Mouse (Mus musculus) left cerebral cortex, adult 2 months (tissue): ENCODE data around the gene Onecut3. TPM values are rescaled to one million over a fixed set of nuclear protein-coding genes. Genes with fewer than 3 reads are reported as not detected.
A peak's percentile ranks its signal among the peaks of the same experiment; 100 is the strongest.

Experiments used
- DNase-seq, 2 experiments: peaks; one replicate each; pipeline ENCODE4 v3.0.0; 2021 to 2022; ENCODE audit warnings: low spot score in 2 of 2, mixed read lengths in 1 of 2; ENCODE audit errors: extremely low spot score in 1 of 2
- H3K27ac ChIP-seq: fragments of 200-600 bp; 2 replicates; pipeline ENCODE4 v1.8.1; 2022
- H3K4me3 ChIP-seq: fragments of 200-600 bp; 2 replicates; pipeline ENCODE4 v1.8.1; 2022
- CTCF ChIP-seq: fragments of 200-600 bp; IDR thresholded peaks from 2 replicates; pipeline ENCODE4 v1.8.1; 2022; ENCODE audit warnings: antibody characterized with exemption, mild to moderate bottlenecking, moderate library complexity
- intact Hi-C: fragments of 180-260 bp; cut with DNase I; formaldehyde crosslinking; loops from one replicate; pipeline ENCODE4 v1.15.1; 2025
- total RNA-seq, 2 experiments: library from RNA; stranded (reverse); gene quantifications; 2 replicates each; pipeline ENCODE4 v1.2.3; 2021

Onecut3 gene
- total RNA-seq, 2 experiments from 2014 or later, result not detected

DNA sequence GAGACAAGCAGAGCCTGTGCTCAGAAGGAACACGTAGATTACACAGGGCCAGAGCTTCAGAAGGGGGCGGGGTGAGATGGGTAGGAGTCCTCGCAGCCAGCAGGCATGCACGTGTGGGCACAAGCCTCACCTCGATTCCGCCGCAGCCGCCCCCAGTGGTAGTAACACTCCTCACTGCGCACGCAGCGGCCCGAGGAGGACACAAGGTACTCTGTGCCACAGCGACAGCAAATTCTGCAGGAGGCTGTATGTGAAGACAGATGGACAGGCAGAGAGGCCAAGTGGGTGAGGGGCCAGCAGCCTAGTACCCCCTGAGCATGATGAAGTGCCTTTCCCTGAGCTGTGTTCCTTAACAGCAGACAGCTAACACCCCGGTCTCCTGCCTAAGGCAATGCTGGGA lies 49.2 kb downstream of the Onecut3 start:
- no peak for DNase-seq
- H3K27ac ChIP-seq, result no peak overlapping the region
- intact Hi-C loops, result no loop called here
- no peak for TF ChIP-seq CTCF
- no peak overlapping the region for H3K4me3 ChIP-seq

DNA sequence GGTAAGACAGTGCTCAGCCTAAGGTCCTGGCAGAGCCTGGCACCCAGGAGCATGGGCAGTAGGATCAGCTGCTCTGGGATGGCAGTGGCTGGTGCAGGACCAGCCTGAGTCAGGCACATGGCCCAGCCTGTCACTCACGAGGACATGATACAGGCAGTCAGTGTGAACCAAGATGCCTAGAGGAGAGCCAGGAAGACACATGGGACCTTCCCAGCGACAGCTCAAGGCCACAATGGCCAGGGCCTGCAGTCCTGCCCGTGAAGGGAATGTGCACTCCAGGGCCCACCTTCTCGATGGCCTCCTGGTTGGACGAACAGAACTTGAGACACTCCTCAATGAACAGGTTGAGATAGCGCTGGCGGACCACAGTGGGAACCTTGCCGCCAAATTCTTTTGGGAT lies 51.0 kb downstream of the Onecut3 start:
- no peak overlapping the region for H3K27ac ChIP-seq
- no peak for DNase-seq
- TF ChIP-seq CTCF, result no peak
- intact Hi-C loops, result no loop called here
- no peak overlapping the region for H3K4me3 ChIP-seq

DNA sequence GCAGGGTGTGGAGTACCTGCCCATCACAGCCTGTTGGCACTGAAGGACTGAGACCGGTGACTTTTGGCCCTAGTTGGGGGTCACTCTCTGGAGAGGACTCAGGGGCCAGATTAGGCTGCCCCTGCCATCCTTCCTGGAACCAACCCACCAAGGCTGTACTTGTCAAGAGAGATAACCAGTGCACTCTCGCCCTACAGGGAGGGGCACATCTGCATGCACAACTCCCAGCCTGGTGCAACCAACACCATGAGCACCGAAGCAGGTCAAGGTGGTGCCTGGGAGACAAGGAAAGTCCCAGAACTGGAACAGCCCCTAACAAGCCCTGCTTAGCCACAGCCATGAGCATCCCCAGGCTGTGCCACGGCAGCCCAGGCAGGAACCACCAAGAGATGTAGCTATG lies 52.3 kb downstream of the Onecut3 start:
- Histone ChIP-seq H3K27ac (no peak overlapping the region), H3K4me3 (no peak overlapping the region)
- TF ChIP-seq CTCF, result no peak
- intact Hi-C loops, result no loop called here
- no peak for DNase-seq

DNA sequence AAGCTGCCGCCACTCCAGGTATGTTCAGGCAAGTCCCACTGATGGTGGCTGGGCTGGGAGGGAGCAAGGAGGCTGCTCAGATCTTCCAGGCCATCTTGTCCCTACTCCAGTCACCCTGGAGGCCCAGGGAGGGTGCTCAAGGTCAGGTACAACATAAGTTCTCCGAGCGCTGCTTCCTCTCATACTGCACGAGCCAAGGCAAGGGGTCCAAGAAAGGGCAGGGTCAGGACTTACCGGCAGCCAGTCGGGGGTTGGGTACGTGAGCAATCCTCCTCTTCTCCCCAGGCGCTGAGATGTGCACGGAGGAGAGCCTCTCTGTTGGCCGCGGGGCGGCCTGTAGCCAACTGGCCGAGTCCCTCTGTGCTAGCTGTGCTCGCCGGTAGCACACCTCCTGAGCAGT lies 52.9 kb downstream of the Onecut3 start:
- no peak for TF ChIP-seq CTCF
- Histone ChIP-seq H3K27ac (no peak overlapping the region), H3K4me3 (no peak overlapping the region)
- DNase-seq, result no peak
- intact Hi-C loops, result no loop called here

DNA sequence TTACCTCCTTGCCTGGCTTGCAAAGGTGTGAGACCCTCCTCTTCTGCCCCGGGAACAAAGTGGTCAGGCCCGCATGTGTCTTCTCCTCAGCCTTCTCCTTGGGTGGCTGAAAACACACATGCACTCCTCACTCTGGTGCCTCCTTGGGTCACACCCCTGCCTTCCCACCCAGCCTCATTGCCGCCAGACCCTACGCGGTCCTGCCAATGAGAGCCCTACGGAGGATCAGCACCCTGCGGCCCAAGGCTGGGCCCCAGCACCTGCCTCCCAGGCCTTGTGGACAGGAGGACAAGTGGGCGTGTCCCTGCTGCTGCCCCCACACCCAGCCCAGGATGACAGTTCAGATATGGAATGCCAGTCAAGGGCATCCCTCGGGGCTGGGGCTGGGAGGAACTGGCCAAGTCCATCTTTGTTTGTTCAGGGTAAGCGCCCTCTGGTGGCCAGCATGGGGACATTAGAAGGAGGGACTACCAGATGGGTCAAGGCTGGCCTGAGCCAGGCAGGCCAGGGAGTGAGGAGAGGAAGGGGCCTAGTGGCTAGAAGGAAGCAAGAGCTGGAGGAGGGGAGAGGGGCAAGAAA lies 53.9 kb downstream of the Onecut3 start:
- intact Hi-C loops, result loop anchor here (1.0 kb wide), 1 partner anchor 102 kb away; no protein-coding TSS in a partner anchor

DNA sequence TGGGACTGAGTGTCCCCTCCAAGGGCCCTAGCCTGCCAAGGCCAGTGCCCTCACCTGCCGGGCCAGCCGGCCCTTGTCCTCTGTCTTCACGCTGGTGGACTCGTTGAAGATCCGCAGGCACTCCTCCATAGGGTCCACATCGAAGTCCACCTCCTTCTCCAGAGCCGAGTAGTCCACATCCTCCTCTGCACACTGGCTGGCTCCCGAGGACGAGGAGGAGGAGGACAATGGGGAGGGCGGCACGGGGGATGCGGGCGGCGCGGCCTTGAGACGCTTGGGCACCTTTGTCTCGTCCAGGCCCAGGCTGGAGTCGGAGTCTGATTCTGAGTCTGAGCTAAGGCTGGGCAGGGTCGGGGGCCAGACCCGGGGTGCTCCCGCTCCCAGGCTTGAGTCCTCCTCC lies 54.6 kb downstream of the Onecut3 start:
- no peak for TF ChIP-seq CTCF
- Histone ChIP-seq H3K4me3 (no peak overlapping the region), H3K27ac (no peak overlapping the region)
- no peak for DNase-seq
- intact Hi-C loops, result no loop called here

More for the DNA sequence above, 53.9 kb downstream of the Onecut3 start:
- Histone ChIP-seq H3K27ac (no peak overlapping the region), H3K4me3 (no peak overlapping the region)
- peak in 1 of 2 experiments; percentile 57 for DNase-seq
- peak; percentile 81 for TF ChIP-seq CTCF

DNA sequence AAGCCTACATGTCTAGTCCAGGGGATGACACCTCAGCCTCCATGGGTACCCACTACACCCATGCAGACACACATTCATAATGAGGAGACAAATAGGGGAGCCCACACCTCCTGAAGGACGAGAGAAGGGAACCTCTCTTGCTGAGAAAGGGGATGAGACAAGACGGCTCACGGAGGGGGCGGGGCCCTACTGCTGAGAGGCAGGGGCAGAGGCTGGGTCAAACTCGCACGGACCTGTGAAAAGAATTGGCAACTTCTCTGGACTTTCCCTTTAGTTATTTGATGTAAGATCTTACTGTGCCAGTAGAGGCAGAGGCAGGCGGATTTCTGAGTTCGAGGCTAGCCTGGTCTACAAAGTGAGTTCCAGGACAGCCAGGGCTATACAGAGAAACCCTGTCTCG lies 57.7 kb downstream of the Onecut3 start:
- Histone ChIP-seq H3K4me3 (no peak overlapping the region), H3K27ac (no peak overlapping the region)
- no peak for DNase-seq
- intact Hi-C loops, result no loop called here
- TF ChIP-seq CTCF, result no peak

DNA sequence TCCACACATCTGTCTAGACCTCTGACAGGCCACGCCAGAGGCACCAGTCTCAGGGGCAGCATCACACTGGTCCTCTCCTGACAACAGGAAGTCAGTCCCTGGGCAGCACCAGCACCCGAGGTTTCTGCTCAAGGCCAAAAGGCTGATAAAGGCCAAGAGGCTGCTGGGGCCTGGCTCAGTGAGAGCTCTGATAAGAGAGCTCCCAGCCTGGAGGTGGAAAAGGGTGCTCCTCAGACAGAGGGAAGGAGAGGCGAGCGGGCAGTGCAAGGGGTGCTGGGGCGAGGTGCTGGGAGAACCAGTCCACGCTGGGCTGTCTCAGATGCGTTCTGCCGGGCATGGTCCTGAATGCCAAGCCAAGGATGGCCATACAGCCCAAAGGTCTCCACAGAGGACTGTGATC lies 58.9 kb downstream of the Onecut3 start:
- intact Hi-C loops, result no loop called here
- Histone ChIP-seq H3K27ac (no peak overlapping the region), H3K4me3 (no peak overlapping the region)
- DNase-seq, result no peak
- TF ChIP-seq CTCF, result no peak

DNA sequence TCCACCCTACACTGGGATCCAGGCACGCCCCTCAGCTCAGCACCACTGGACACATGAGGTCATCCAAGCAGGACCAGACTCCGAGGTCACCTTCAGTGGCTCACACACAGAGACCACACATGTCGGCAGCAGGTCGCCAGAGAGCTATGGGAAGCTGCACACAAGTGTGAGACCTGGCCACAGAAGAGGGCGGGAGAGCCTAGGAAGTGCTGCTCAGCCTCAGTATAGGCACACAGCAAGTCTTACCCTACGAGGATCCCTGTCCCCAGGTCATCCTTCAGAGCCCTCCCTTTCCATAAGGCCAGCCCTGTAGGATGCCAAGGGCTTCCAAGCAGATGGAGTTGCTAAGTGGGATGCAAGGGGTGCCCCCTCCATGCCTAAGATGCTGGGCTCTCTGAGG lies 59.4 kb downstream of the Onecut3 start:
- DNase-seq, result no peak
- no peak overlapping the region for H3K4me3 ChIP-seq
- intact Hi-C loops, result no loop called here
- no peak overlapping the region for H3K27ac ChIP-seq
- TF ChIP-seq CTCF, result no peak

DNA sequence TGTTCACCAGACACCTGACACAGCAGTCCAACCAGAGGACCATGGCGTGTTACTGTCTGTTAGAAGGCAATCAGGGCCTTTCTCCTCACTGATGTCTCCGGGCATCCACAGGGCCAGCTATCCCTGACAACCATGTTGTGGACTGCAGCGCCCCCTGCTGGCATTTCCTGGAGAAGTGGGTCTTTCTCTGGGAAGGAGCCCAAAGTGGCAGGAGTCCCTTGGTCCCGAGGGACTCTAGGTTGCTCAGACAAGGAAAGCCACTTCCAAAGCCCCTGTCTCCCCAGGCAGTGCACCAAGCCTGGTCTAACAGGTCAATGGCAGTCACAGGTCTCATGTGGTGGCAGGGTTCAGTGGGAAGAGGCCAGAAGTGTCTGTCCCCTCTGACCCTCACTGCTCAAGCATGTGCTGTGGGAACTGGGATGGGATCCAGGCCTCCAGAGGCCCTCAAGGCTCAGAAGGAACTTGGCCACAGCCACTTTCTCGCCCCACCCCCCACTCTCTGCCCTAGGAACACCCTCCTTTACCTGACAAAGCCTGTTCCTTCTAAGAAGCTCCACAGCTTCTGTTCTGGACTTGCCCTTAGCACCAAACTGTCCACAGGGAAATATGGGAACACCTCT lies 62.8 kb downstream of the Onecut3 start:
- intact Hi-C loops, result no loop called here
- DNase-seq, result peak in 1 of 2 experiments; percentile 80
- Histone ChIP-seq H3K4me3 (no peak overlapping the region), H3K27ac (no peak overlapping the region)
- peak; percentile 79 for TF ChIP-seq CTCF

DNA sequence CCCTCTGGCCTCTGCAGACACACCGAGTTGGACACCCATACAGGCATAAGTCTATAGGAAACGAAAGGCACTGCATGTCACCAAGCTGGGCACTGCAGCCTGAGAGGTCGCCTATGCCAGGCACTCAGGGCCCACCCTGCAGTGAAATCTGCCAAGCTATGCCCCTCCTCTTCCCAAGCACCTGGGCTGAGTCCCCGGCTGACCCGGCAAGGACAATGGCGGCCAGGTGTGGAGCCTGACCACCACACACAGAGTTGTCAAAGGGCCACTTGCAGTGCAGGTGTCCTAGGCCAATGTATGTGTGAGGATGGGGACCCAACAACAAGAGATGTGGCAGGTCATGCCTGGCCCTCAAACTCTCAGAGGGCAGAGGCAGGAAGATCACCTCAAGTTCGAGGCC lies 64.8 kb downstream of the Onecut3 start:
- no peak overlapping the region for H3K4me3 ChIP-seq
- no peak overlapping the region for H3K27ac ChIP-seq
- no peak for TF ChIP-seq CTCF
- intact Hi-C loops, result no loop called here
- peak in 1 of 2 experiments; percentile 10 for DNase-seq

DNA sequence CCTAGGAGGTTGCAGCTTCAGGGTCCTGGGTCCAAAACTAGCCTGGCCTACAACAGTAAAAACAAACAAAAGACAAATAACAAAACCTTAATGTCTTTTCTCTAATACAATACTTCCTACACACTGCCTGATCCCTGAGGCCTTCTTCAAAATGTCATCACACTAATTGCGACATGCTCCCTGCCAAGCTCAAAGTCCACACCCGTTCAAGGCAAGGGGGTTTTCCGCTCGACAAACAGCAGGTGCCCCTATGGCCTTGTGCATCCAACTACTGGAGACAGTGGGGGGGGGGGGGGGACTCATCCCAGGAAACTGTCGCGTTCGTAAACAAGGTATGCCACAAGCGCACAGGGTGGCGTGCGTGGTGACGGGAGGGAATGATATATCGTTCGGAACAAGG lies 66.0 kb downstream of the Onecut3 start:
- no peak for TF ChIP-seq CTCF
- peak overlapping the region; percentile 97 for H3K4me3 ChIP-seq
- intact Hi-C loops, result no loop called here
- peak overlapping the region; percentile 100 for H3K27ac ChIP-seq
- no peak for DNase-seq
